Mouse (Mus musculus): ENCODE results near the gene Spg11. TPM values are rescaled to one million over a fixed set of nuclear protein-coding genes. Genes with fewer than 3 reads are reported as not detected.

Gene Spg11
- polyA plus RNA-seq (2015; fragmentation: Nextera tagmentation; extraction: Ambion mirVana) = 4.3 and 5.4 TPM in 2 replicates

DNA sequence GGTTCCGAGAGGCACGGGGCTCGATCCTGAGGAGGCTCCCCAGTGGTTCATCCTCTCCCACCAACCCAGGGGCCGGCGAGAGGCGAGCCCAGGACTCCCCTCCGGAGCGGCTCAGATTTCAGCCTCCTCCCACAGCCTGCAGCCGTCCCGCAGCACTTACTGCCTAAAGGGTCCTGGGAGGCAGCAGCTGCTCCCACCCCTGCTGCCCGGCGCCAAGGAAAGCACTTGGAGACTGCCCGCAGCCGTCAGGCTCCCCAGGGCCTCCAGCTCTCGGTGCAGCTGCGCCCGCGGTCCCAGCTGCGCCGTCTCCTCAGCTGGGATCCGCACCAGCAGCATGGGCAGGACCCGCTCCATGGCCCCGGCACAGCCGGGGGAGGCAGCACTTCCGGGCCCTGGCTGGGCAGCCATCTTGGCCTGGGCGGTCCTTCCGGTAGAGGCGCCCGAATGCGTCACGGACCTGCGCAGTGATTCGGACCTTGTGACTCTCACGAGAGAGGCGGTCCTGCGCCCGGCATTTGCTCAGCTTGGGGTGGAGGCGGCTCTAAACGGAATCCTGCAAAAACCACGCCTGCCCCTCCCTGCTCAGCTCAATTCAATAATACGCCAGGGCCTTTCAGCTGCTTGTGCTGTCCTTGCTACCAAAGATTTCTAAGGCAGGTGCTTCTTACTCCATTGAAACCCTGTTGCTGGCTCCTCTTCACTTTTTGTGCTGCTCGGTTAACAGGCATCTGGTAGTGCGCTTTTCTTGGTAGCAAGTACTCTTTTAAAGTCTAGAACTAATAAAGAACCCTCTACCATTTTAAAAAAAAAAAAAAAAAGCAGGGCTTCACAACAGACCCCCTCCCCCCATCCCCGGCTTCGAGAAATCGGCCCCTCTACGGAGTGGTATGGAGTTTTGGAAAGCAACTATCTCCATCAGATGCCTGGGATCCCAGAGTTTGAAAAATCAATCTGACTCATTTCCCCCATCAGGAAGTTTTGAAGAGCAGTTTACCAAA, at the start of gene Spg11:
Gene Spg11 (minus strand): TSS at position 426 of the 998 bp plus-strand sequence.

GRCm38 (mm10) chr2:122160680-122161079, 42.5 kb upstream of the Spg11 start, which contains the start of gene Trim69:
Trim69 (plus strand) TSS chr2:122160700.

DNA sequence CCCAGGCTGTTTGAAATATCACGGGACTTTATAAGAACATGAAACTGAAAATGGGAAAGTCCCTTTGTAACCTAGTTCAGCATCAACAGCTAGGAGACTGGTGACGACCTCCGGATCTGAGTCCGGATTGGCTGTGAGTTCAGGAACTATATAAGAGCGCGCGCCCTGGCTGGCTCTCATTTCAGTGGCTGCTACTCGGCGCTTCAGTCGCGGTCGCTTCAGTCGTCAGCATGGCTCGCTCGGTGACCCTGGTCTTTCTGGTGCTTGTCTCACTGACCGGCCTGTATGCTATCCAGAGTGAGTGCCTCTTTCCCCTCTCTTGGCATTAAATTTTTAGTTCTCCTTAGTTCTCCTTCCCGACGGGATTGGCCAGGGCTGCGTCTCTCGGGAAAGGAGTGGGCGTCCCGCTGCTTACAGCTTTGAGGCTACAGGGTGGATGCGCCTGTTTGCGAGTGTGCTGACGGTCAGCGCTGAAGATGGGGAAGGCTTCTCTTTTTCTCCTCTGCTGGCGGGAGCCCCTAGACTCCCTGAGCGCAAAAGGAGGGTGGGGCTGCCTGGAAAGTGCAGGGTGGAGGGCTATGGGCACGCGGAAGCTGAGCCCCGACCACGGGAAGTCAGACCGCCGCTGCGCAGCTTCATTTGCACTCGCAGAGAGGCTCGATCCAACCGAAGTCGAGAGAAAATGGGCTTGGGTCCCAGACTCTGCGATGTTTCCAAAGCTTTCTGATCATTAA, 29.5 kb upstream of the Spg11 start, which contains the start of gene B2m:
Gene B2m (plus strand): TSS at position 179 of the 734 bp plus-strand sequence.

DNA sequence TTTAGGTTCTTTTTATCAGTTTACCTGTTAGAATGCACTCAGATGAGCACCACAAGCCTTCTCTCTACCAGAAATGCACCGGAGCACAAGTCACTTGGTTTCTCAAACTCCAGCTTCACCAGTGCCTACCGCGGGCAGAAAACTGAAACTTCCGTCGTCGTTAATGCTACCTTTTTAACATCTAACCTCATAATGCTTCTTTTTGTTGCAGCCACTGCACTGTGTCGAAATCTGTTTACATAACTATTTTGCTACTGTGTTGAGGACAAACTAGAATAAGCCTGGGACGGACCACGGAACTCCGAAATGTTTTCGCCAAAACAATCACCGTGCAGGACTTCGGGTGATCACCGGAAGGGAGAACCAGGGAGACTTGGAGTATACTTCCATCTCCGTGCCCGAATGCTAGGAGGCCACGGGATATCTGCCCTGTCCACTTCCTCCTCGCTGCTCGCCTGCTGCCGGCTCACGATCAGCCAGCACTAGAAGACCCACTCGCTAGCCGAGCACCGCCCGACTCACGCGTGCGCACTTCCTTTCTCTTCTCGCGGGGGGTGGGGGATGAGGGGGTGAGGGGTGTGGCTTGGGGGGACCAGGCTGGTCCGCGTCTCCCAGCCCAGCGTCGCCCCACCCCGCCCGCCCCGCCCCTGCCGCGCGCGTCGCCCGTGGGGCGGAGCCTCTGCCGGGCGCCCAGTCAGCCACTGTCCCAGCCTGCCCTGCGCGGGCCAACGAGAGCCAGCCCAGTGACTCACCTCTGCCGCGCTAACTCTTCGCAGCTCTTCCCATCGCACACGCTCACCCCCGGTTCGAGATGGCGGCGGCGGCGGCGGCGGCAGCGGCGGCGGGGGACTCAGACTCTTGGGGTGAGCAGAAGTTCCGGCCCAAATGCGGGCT, 90.1 kb downstream of the Spg11 start, which contains the start of gene Eif3j1:
Gene Eif3j1 (plus strand): TSS at position 685 of the 894 bp plus-strand sequence.

Small RNAs within 50 kb of the gene (microRNA-seq; reads per million reads assigned to microRNA genes)
- not detected for gene Gm47314

Other genes starting within 250 kb of the Spg11 start
- 26.0 and 28.9 TPM in 2 replicates for gene Ctdspl2, start 162.4 kb downstream of the Spg11 start, polyA plus RNA-seq (2015; fragmentation: Nextera tagmentation; extraction: Ambion mirVana)
- 0.25 and 0.34 TPM in 2 replicates for gene Mageb3, start 162.3 kb downstream of the Spg11 start, polyA plus RNA-seq (2015; fragmentation: Nextera tagmentation; extraction: Ambion mirVana)
- gene Eif3j1, start 89.8 kb downstream of the Spg11 start, polyA plus RNA-seq (2015; fragmentation: Nextera tagmentation; extraction: Ambion mirVana) = 13.6 and 13.7 TPM in 2 replicates
- 208 and 236 TPM in 2 replicates for gene B2m, start 29.3 kb upstream of the Spg11 start, polyA plus RNA-seq (2015; fragmentation: Nextera tagmentation; extraction: Ambion mirVana)
- gene Trim69, start 42.3 kb upstream of the Spg11 start, polyA plus RNA-seq (2015; fragmentation: Nextera tagmentation; extraction: Ambion mirVana) = not detected in 2 replicates
- 0.08 TPM in 1 of 2 replicates, not detected in the other for gene Patl2, start 67.8 kb upstream of the Spg11 start, polyA plus RNA-seq (2015; fragmentation: Nextera tagmentation; extraction: Ambion mirVana)
- gene Terb2, start 67.9 kb upstream of the Spg11 start, polyA plus RNA-seq (2015; fragmentation: Nextera tagmentation; extraction: Ambion mirVana) = not detected in 2 replicates
- 25.7 and 26.1 TPM in 2 replicates for gene Sord, start 116.4 kb upstream of the Spg11 start, polyA plus RNA-seq (2015; fragmentation: Nextera tagmentation; extraction: Ambion mirVana)
- gene Duox2, start 180.1 kb upstream of the Spg11 start, polyA plus RNA-seq (2015; fragmentation: Nextera tagmentation; extraction: Ambion mirVana) = 0.04 and 0.12 TPM in 2 replicates
- 0.45 and 0.84 TPM in 2 replicates for gene Duoxa2, start 180.5 kb upstream of the Spg11 start, polyA plus RNA-seq (2015; fragmentation: Nextera tagmentation; extraction: Ambion mirVana)
- 0.13 and 0.25 TPM in 2 replicates for gene Duoxa1, start 195.3 kb upstream of the Spg11 start, polyA plus RNA-seq (2015; fragmentation: Nextera tagmentation; extraction: Ambion mirVana)
- 0.15 and 0.24 TPM in 2 replicates for gene Duox1, start 197.3 kb upstream of the Spg11 start, polyA plus RNA-seq (2015; fragmentation: Nextera tagmentation; extraction: Ambion mirVana)